Mouse (Mus musculus) layer of hippocampus, postnatal 25 days (tissue): ENCODE measurements around the gene Osgin1. TPM values are rescaled to one million over a fixed set of nuclear protein-coding genes. Genes with fewer than 3 reads are reported as not detected.

Experiments used
- DNase-seq, 2 experiments: peaks; one replicate each; pipeline ENCODE4 v3.0.0; 2022; ENCODE audit warnings: mixed read lengths in 2 of 2, low spot score in 1 of 2; ENCODE audit errors: extremely low spot score in 1 of 2
- total RNA-seq, 2 experiments: library from RNA; stranded (reverse); gene quantifications; 2 replicates each; pipeline ENCODE4 v1.2.3; 2021

The Osgin1 gene
- total RNA-seq, 2 experiments from 2014 or later = 0.42 to 0.49 TPM

- DNase-seq = no peak
These were observed 10.2 kb upstream of the Osgin1 start for GRCm38 (mm10) chr8:119423631-119424141.

DNA sequence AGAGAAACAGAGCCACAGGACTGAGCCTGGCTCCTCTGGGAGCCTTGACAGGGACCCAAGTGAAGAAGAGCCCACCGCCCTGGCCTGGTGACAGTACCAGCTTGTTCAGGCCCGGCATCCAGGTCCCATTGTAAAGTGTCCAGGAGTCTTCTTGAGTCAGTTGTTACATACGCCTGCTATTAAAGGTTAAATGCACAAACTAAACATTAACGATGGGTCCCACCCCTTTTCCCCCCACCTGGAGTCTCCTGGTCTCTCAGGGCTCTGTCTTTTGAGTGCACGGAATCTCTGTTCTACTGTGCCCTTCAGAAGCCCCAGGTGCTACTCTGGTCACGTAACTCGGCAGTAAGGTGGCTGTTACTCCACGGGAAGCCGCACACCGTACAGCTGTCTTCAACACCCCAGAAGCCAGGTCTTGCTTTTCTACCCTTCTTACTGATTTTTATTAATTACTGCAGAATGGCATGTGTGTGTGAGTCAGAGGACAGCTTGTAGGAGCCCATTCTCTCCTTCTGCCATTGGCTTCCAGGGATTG, 9.7 kb upstream of the Osgin1 start:
- no peak for DNase-seq

- no peak for DNase-seq
These were observed 9.2 kb upstream of the Osgin1 start for GRCm38 (mm10) chr8:119424740-119425139.

DNA sequence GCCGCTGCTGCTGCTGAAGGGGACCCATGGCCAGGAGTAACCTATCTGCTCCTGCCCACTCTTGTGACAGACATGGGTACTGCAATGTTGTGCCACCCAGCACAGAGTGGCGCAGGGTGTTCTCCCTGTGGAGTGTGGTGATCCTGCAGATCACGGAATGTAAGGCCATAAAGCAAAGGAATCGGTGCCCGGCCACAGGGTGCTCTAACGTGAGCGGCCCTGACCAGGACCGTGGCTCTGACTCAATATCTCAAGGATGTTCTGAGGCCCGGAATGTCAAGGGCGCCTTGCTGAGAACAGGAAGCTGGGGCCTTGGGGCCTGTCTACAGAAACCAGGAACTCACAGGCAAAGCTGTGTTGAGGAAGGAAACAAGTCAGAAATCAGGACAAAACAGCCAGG, 8.4 kb upstream of the Osgin1 start:
- no peak for DNase-seq

GRCm38 (mm10) chr8:119426069-119426735, 7.7 kb upstream of the Osgin1 start:
- DNase-seq = no peak

DNA sequence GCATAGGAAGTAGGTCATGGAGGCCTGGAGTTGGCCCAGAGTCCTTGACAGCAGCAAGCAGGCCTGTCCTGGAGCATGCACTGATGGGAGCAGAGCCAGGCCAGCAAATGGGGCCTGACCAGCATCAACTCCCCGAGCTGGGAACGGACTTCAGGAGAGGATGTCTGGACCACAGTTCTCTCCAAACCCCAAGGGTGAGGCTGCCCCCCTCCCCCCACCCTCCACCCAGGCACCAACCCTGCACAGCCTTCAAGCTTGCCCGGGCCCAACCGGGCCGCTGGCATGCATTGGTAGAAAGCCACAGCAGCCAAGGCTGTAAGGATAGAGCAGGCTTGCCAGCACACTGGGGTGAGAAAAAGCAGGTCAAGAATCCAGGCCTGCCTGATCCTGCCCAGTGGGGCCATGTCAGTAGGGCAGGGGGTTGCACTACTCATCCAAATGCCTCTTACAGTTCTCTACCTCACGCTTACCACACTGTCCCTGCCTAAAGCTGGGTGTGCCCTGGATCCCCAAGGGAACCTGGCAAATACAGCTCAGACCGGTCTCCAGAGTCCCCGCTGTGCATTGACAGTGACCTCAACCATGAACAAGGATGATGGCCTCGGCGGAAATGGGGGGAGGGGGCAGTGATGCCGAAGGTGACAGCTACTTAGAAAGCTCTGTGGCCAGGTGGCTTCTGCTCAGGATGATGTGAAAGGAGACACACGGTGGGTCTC, 6.1 kb upstream of the Osgin1 start:
- no peak for DNase-seq

GRCm38 (mm10) chr8:119428350-119428740, 5.6 kb upstream of the Osgin1 start:
- no peak for DNase-seq

DNA sequence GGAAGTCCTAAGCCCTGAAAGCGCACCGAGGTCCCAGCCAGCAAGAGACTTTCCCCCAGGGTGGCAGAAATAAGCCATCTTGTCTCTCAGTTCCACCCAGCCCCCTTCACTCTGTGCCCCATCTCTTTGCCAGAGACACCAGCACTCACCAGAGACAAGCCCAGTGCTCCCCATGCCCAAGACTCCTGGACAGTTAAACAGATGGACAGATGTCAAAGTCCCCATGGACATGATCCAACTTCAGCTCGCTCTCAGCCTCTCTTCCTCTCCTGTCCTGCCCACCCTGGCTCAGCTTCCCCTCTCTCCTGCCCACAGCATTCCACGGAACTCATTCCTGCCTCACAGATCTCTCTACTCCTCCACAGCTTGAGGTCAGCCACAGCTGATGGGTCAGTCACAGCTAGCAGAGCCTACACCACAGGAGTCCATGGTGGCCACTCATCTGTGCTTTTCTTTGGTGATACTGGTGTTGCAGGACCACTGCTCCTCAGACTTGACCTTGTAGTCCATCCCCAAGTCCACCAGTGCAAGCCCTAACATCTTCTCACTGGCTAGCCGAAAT, 5.1 kb upstream of the Osgin1 start:
- DNase-seq = no peak

- DNase-seq = no peak
These were observed 4.4 kb upstream of the Osgin1 start for GRCm38 (mm10) chr8:119429552-119429951.

DNA sequence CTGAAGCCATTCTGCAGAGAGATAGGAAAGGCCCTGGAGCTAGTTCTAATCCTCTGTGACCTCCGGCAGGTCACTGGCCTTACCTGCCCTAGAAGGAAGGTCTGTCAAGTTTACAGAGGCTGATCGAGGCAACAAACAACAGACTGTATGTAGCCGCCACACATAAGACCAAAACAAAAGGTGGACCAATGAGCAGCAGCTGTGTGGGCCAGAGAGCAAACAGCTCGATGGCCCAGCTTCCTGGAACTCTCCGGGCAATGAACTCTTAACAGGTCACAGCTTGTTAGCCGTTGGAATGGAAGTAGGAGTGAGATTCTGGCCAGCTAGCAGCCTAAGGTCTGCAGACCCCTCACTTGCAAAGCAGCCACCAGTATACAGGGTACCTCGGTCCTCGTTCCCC, 3.7 kb upstream of the Osgin1 start:
- no peak for DNase-seq

GRCm38 (mm10) chr8:119430690-119431089, 3.2 kb upstream of the Osgin1 start:
- no peak for DNase-seq

- DNase-seq = no peak
These were observed 1.6 kb upstream of the Osgin1 start for GRCm38 (mm10) chr8:119432372-119432771.

DNA sequence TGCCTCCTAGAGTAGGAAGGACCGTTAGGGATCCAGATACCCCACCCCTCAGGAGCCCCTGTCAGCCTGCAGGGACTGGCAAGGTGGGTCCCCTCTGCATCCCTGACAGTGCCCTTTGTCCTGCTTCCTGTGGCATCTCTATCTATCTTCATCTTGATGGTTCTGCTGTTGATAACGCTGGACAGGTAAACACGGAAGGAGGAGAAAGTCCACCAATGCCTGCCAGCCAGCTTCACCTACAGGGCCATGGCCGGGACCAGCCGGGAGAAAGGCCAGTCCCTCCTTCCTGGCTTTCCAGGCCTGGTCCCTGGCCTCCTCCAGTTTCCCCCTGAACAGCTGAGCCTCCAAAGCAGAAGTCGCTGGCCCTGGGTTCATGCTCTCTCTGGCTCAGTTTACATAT, 645 bp downstream of the Osgin1 start:
- no peak for DNase-seq

GRCm38 (mm10) chr8:119435527-119435926, 1.6 kb downstream of the Osgin1 start:
- no peak for DNase-seq

GRCm38 (mm10) chr8:119436331-119436730, 2.4 kb downstream of the Osgin1 start:
- no peak for DNase-seq

DNA sequence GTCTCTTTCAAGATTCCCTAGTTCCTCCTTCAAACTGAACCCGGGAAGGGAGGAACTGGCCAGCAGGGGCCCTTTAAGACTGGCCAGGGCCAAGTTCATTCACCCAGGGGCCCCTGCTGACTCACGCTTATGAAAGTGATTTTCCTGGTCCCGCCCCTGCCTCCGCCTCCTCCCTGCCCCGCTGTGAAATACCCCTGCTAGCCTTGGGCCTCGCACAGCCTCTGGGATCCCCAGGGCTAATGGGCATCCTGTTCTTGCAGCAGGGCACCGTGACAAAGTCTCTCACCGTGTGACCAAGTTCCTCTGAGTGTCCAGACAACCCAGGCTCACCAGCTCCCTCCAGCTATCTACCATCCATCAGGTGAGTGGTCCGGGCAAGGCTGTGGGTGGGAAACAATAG, 3.0 kb downstream of the Osgin1 start:
- no peak for DNase-seq

DNA sequence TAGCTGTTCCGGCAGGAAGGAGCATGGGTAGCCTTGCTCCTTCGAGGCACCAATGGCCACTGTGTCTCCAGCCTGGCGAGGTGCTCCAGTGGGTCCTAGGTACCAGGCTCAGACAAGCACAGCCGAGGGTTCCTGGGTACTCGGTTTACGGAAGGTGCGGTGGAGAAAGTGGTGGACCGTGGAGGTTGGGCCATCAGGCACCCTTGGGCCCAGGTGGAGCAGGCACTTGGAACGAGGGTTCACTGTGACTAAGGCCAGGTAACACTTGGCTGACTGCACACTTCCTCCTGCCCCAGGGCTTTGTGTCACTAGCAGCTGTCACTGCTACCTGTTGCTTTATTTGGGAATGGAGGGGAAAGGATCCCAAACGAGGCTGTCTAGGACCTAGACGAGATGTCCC, 3.6 kb downstream of the Osgin1 start:
- no peak for DNase-seq

DNA sequence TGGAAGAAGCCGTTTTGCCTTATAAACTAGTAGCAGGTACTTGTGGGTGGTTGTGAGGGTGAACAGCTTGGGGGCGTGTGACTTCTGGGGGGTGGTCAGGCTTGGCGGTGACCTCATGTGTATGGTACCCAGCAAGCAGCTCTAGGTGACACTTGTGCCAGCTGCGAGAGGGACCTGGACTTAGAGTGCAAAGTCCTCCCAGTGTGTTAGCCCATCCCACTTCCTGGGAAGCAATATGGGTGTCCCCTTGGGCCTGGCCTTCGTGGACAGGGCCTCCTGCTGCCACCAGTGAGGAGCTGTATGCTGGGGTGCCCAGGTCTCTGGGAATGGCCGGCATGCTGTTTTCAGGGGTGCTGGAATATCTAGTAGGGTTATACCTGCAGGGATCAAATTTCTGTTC, 5.0 kb downstream of the Osgin1 start:
- DNase-seq = no peak

DNA sequence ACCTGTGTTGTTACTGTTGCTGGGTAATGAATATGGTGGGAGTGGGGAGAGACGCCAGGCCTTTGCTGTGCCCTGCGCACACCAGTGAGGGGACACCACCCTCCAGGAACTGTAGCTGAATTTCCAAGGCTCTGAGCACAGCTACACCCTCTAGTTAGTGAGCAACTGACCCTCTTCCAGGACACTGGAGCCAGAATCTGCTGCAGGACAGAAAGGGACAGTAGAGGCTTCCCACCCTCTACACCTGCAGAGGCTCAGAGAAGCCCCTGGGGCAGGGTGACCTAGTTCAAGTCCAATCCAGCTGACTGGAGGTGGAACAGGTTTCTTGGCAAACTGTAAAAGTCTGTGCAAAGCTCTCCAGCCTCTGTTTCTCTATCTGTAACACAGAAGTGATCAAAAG, 5.5 kb downstream of the Osgin1 start:
- DNase-seq = no peak

DNA sequence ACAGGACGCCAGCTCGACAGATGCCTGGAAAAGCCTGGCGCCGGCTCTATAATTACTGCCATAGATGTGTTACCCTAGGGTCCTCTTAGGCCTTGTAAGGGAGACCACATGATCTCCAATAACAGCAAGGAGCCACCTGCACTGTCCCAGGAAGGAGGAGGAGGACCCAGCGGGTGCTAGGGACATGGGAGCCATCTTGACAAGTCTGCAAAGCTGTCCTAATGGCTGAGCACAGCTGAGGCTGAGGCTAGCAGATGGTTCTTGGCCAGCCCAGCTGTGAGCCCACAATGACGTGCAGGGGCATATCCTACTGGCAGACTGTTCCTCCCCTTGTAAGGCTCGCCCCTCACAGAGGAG, 5.9 kb downstream of the Osgin1 start:
- DNase-seq = no peak

DNA sequence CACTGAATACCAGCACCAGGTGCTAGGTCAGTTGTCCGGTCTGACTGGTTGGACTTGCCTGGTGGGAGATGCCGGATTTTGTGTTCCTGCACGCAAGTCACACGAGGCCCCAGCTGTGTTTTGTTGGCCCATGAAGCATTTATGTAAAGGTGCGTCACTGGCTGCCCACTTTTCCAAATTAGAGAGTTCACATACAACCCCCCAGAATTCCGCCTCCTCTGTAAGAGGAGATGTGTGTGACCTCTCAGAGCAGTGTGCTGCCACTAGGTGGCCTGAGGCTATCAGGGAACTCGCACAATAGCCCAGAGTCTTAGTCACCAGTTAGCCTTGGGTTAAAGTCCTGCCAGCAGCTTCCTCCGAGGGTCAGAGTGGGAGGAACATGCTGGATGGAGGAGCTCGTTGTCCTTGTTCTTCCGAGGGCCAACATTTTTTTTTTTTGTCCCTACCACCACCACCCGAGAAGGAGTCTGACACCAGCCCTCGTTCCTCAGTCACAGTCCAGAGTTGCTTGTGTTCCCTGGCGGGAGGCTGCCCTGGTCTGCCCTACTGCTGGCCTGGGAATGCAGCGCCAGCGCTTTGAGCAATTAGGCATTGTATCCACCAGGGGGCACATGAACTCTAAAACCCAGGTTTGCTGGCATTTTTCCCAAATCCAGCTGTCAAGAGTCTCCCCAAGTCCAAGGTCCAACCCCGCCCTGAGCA, 6.5 kb downstream of the Osgin1 start:
- peak in 1 of 2 experiments; percentile 54 for DNase-seq
